26 mouse cellular contexts compared by ENCODE assay signal in the genomic region with DNA sequence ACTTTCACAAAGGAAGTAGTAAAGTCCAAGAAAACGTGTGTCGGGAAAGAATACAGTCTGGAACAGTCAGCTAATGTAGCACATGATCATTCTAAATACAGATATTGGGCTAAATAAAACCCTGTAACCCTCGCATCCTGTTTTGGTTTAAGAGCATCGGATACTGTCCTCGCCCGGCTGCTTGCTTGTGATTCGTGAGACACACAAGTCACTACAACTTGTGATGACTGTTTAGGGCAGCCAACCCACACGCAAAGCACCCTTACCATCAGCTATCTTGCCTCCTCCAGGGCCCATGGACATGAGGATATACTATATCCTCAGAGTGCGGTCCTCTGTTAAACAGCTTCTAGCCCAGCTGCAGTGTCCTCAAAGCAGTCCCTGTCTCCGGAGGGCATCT. TPM values are rescaled to one million over a fixed set of nuclear protein-coding genes. Genes with fewer than 3 reads are reported as not detected.
DNase-seq lines count a peak whose midpoint lies in the region; ATAC-seq and TF ChIP-seq lines count a peak whose summit lies in the region.
"Had no signal": no experiment of that assay in that cellular context is flagged by ENCODE, and none has a peak within 500 bp of the region (broad histone marks: within the 10 kb centered on the region; RNA-seq: fewer than 3 reads in every experiment).

No protein-coding gene starts in this region.

- H3K4me1 ChIP-seq in testis, adult 2 months (ENCODE audit: control insufficient read depth, insufficient read depth, low read length) = peaks cover 11% of the 10 kb centered on the region

- H3K27ac ChIP-seq in layer of hippocampus, adult 2 months = peak overlapping the region; percentile 80; the same call in 1 of the 2 replicates
- peak overlapping the region; percentile 7; the same call in 1 of the 2 replicates for H3K27ac ChIP-seq in testis, adult 2 months (ENCODE audit: control insufficient read depth, insufficient read depth, low read depth, low read length)
- H3K27ac ChIP-seq: heart, embryonic 15.5 days; hindbrain, embryonic 14.5 days; limb, embryonic 12.5 days; liver, embryonic 14.5 days; midbrain, embryonic 10.5 days; neural tube, embryonic 15.5 days; stomach, embryonic 15.5 days had no signal

- H3K36me3 ChIP-seq in testis, adult 2 months (ENCODE audit: control insufficient read depth, insufficient read depth, low read length) = no peaks in the 10 kb centered on the region
- H3K36me3 ChIP-seq: heart, embryonic 15.5 days; limb, embryonic 12.5 days; midbrain, embryonic 10.5 days; neural tube, embryonic 15.5 days; stomach, embryonic 15.5 days had no signal

- H3K4me3 ChIP-seq in layer of hippocampus, adult 2 months = no peak overlapping the region
- no peak overlapping the region for H3K4me3 ChIP-seq in testis, adult 2 months (ENCODE audit: control insufficient read depth, low read depth, low read length)
- H3K4me3 ChIP-seq: heart, embryonic 15.5 days; limb, embryonic 12.5 days; midbrain, embryonic 10.5 days; myocyte; neural tube, embryonic 15.5 days; stomach, embryonic 15.5 days had no signal

- no peak for TF ChIP-seq POLR2A in testis, adult 2 months (IDR thresholded peaks at IDR 0.05; ENCODE audit: control insufficient read depth, low read depth, low read length)

- no peaks in the 10 kb centered on the region for H3K27me3 ChIP-seq in testis, adult 2 months (ENCODE audit: control insufficient read depth, insufficient read depth, low read length)
- H3K27me3 ChIP-seq: heart, embryonic 15.5 days; limb, embryonic 12.5 days; neural tube, embryonic 15.5 days; Patski; stomach, embryonic 15.5 days had no signal

- TF ChIP-seq CTCF in layer of hippocampus, adult 2 months (conservative IDR thresholded peaks at IDR 0.05) = no peak
- TF ChIP-seq CTCF in testis, adult 2 months (IDR thresholded peaks at IDR 0.05; ENCODE audit: control insufficient read depth, insufficient read depth, insufficient replicate concordance, low read depth, low read length) = no peak

- ATAC-seq in CD4-positive, CD25-positive, alpha-beta regulatory T cell, adult 4 months = no peak
- ATAC-seq: inflammation-experienced regulatory T-cells, adult 6 months; midbrain, embryonic 16.5 days; Patski had no signal

- DNase-seq in CD4-positive, CD25-positive, alpha-beta regulatory T cell, adult 2 months (ENCODE audit: low read depth, low spot score) = peak; percentile 29
- no peak for DNase-seq in layer of hippocampus, adult 2 months (ENCODE audit: low spot score in 2 of 2)
- DNase-seq in layer of hippocampus, adult 18-20 months (ENCODE audit: low spot score in 2 of 2) = no peak
- DNase-seq in testis, postnatal 14 days (ENCODE audit: low spot score) = no peak
- DNase-seq in lung, adult 18-20 months = no peak
- DNase-seq in Muller cell, postnatal 12 days (ENCODE audit: inconsistent ontology term) = no peak
- DNase-seq: adrenal gland, adult 2 months; cerebellum, adult 9-10 months; heart, postnatal 36 days; kidney, adult 8-10 months; kidney, postnatal 25 days; lung, postnatal 4 days; thymus, adult 2 months had no signal

RNA-seq across cellular contexts. Expression of gene Crtc3, which starts 50.2 kb away (rescaled TPM):
- 10 to 100 TPM; 17.1 to 21.3 TPM for polyA plus RNA-seq in CD4-positive, CD25-positive, alpha-beta regulatory T cell, adult 4 months (2017; shearing (Covaris generic))
- total RNA-seq in layer of hippocampus, adult 2 months (2021) = 10 to 100 TPM; 21.0 to 24.4 TPM
- 10 to 100 TPM; 20.2 to 20.8 TPM for total RNA-seq in layer of hippocampus, adult 18-20 months (2021)
- polyA plus RNA-seq in testis, adult 2 months (2012; rRNA removed) = 7.7 and 8.8 TPM in 2 replicates
